Mouse (Mus musculus) liver, embryonic 14.5 days (tissue): ENCODE measurements around the gene Ucma. TPM values are rescaled to one million over a fixed set of nuclear protein-coding genes. Genes with fewer than 3 reads are reported as not detected.

Experiments
- ATAC-seq: fragments of 200-750 bp; cut with Nextera tagmentation; 2 replicates; pipeline ENCODE4 v1.8.0; 2017; ENCODE audit warnings: moderate number of reproducible peaks, mild to moderate bottlenecking, moderate library complexity; ENCODE audit not compliant: insufficient read depth
- DNase-seq, 3 experiments: peaks; one replicate each; pipeline ENCODE4 v3.0.0-alpha.2; 2012 to 2013; ENCODE audit warnings: low read depth in 3 of 3, low spot score in 3 of 3
- H3K27ac ChIP-seq: fragments of 300-500 bp; sonication (generic); 2 replicates; pipeline ENCODE4 v1.5.1; 2014; ENCODE audit warnings: moderate library complexity, mild to moderate bottlenecking, control low read depth, inconsistent platforms
- H3K27me3 ChIP-seq: fragments of 300-500 bp; sonication (generic); 2 replicates; pipeline ENCODE4 v1.6.1; 2014; ENCODE audit warnings: mild to moderate bottlenecking, low read length, moderate library complexity; ENCODE audit not compliant: control insufficient read depth, insufficient read depth
- H3K36me3 ChIP-seq: fragments of 300-500 bp; sonication (generic); replicated peaks from 2 replicates; pipeline ENCODE4 v1.6.1; 2014; ENCODE audit warnings: low read depth; ENCODE audit not compliant: control insufficient read depth, insufficient read depth
- H3K4me1 ChIP-seq, 2 experiments: fragments of 200-500 bp in 1 of 2; fragments of 300-500 bp in 1 of 2; sonication (generic) in 1 of 2; replicated peaks; 2 replicates each; pipeline ENCODE4 v1.6.1; 2012 to 2014; ENCODE audit warnings: antibody characterized with exemption in 1 of 2, inconsistent platforms in 1 of 2, low read length in 1 of 2; ENCODE audit not compliant: control insufficient read depth in 2 of 2, insufficient read depth in 2 of 2
- H3K4me2 ChIP-seq: fragments of 300-500 bp; sonication (generic); 2 replicates; pipeline ENCODE4 v1.6.1; 2014; ENCODE audit warnings: low read depth, mild to moderate bottlenecking, control low read depth, moderate library complexity
- H3K4me3 ChIP-seq, 2 experiments: fragments of 200-500 bp in 1 of 2; fragments of 300-500 bp in 1 of 2; sonication (generic) in 1 of 2; 2 replicates each; pipeline ENCODE4 v1.5.1; 2012 to 2014; ENCODE audit warnings: low read depth in 2 of 2, low read length in 2 of 2, mild to moderate bottlenecking in 2 of 2, control low read depth in 1 of 2, inconsistent platforms in 1 of 2, moderate library complexity in 1 of 2; ENCODE audit not compliant: insufficient read depth in 1 of 2
- H3K9ac ChIP-seq: fragments of 300-500 bp; sonication (generic); replicated peaks from 2 replicates; pipeline ENCODE4 v1.6.1; 2014; ENCODE audit warnings: mild to moderate bottlenecking, control low read depth, moderate library complexity
- H3K9me3 ChIP-seq: fragments of 300-500 bp; sonication (generic); 2 replicates; pipeline ENCODE4 v1.6.1; 2016; ENCODE audit warnings: low read length, mixed read lengths; ENCODE audit not compliant: control insufficient read depth
- CTCF ChIP-seq: IDR thresholded peaks from 2 replicates; pipeline ENCODE4 v1.5.1; 2016; ENCODE audit warnings: antibody characterized with exemption, low read depth, control low read depth
- EP300 ChIP-seq: IDR thresholded peaks from 2 replicates; pipeline ENCODE4 v1.6.1; 2016; ENCODE audit warnings: antibody characterized with exemption, low read depth
- WGBS: fragments of 180-500 bp; shearing (Covaris S2); extraction: QIAGEN DNeasy Blood & Tissue Kit; methylation state at CpG from one replicate; pipeline ENCODE4 v1.1.7; 2014; ENCODE audit not compliant: insufficient replicate concordance; 5-methylcytosine and 5-hydroxymethylcytosine counted together
- polyA plus RNA-seq, 2 experiments: library from polyadenylated mRNA; depleted of rRNA in 1 of 2; stranded (reverse) in 1 of 2; unstranded in 1 of 2; fragments of >200 nt; fragmentation: Nextera tagmentation in 1 of 2; extraction: Ambion mirVana in 1 of 2; gene quantifications; 2 replicates each; pipeline versions ENCODE4 v1.2.1 to v1.2.3; 2012 to 2014

The Ucma gene
- polyA plus RNA-seq, 2 experiments, result not detected

DNA sequence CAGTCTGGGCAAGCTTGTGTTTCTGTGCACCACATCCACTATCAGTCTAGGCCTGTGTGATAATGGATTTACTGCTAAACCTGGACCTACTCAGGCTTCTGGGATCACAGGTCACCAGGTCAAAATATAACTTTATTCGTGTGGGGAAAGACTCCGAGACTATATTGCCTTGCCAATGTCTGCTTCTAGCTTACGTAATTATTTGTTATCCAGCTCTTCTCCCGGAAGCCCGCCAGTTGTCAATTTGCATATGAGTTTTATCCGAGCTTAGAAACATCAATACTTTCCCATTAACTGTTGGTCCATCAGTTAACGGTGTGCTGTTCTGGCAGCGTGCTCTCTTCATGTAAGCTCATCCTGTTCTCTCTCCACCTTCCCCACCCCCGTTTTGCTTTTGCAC, 59.3 kb downstream of the Ucma start:
- TF ChIP-seq EP300, result no peak
- TF ChIP-seq CTCF, result no peak
- ATAC-seq (no peak), DNase-seq (no peak)
- no peak overlapping the region for H3K9ac ChIP-seq
- H3K4me1 ChIP-seq, result peaks cover 8 to 11% of the 10 kb centered on the region in 2 experiments
- no peak overlapping the region for H3K4me2 ChIP-seq
- H3K27ac ChIP-seq, result no peak overlapping the region
- WGBS, result 76% methylated on average over 9 of the region's 9 CpGs
- no peak overlapping the region for H3K4me3 ChIP-seq
- no peaks in the 10 kb centered on the region for H3K9me3 ChIP-seq
- H3K36me3 ChIP-seq, result peaks cover 26% of the 10 kb centered on the region
- no peaks in the 10 kb centered on the region for H3K27me3 ChIP-seq

Other genes starting within 250 kb of the Ucma start
- gene Sephs1, start 94.6 kb upstream of the Ucma start, polyA plus RNA-seq (2012; rRNA removed), result 12.7 and 16.8 TPM in 2 replicates
- 29.9 and 32.2 TPM in 2 replicates for gene Sephs1, start 94.6 kb upstream of the Ucma start, polyA plus RNA-seq (2014; fragmentation: Nextera tagmentation; extraction: Ambion mirVana)
- 27.3 and 38.8 TPM in 2 replicates for gene Phyh, start 57.1 kb upstream of the Ucma start, polyA plus RNA-seq (2012; rRNA removed)
- gene Phyh, start 57.1 kb upstream of the Ucma start, polyA plus RNA-seq (2014; fragmentation: Nextera tagmentation; extraction: Ambion mirVana), result 63.8 and 67.8 TPM in 2 replicates
- 24.6 and 32.3 TPM in 2 replicates for gene Mcm10, start 36.7 kb downstream of the Ucma start, polyA plus RNA-seq (2012; rRNA removed)
- 35.2 and 37.2 TPM in 2 replicates for gene Mcm10, start 36.7 kb downstream of the Ucma start, polyA plus RNA-seq (2014; fragmentation: Nextera tagmentation; extraction: Ambion mirVana)
- gene Optn, start 87.9 kb downstream of the Ucma start, polyA plus RNA-seq (2012; rRNA removed), result 3.5 and 6.4 TPM in 2 replicates
- 15.3 and 15.6 TPM in 2 replicates for gene Optn, start 87.9 kb downstream of the Ucma start, polyA plus RNA-seq (2014; fragmentation: Nextera tagmentation; extraction: Ambion mirVana)
- gene Ccdc3, start 161.7 kb downstream of the Ucma start, polyA plus RNA-seq (2012; rRNA removed), result 2.2 and 2.7 TPM in 2 replicates
- gene Ccdc3, start 161.7 kb downstream of the Ucma start, polyA plus RNA-seq (2014; fragmentation: Nextera tagmentation; extraction: Ambion mirVana), result 2.7 and 3.0 TPM in 2 replicates